Mouse (Mus musculus): ENCODE results near the gene Syn3.

- TF ChIP-seq CTCF (IDR thresholded peaks at IDR 0.05; ENCODE audit: extremely low read depth, insufficient read length, insufficient replicate concordance, low read depth, low read length) (no peak), POLR2A (IDR thresholded peaks at IDR 0.05; ENCODE audit: low read depth, low read length) (no peak)
Measured at GRCm38 (mm10) chr10:86301593-86302317, 196.9 kb downstream of the Syn3 start.

All from small intestine, adult 2 months (tissue).